Mouse (Mus musculus): Measurements from ENCODE around the gene Cdh23. TPM values are rescaled to one million over a fixed set of nuclear protein-coding genes. Genes with fewer than 3 reads are reported as not detected.

Gene Cdh23
- polyA plus RNA-seq, 1 experiment from 2014 or later: 0.73 TPM

DNA sequence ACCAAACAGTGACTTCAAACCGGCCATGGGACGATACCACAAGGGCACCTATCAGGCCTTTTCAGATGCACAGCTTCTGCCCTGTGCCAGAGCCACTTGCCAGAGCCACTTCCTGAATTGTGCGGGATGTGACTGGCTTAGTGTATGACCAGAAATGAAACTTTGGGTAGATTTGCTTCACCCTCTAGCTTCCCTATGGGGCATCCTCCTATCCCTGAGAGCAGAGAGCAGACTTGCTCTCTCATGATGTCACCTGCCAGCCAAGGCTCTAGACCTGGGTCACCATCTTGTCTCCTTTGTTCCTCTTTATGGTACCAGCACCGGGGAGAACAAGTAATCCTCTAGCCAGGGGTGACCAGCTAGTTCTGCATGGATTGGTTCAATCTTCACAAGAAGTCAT lies 10.0 kb upstream of the Cdh23 start:
- no peaks in the 10 kb centered on the region for H3K36me3 ChIP-seq
- ATAC-seq (ENCODE audit: insufficient number of reproducible peaks, low FRiP score, low TSS enrichment, low read depth): no peak
- H3K4me2 ChIP-seq (replicated peaks): no peak overlapping the region
- WGBS: 78% methylated on average over 4 of the region's 4 CpGs
- no peaks in the 10 kb centered on the region for H3K9me3 ChIP-seq (replicated peaks)
- no peaks in the 10 kb centered on the region for H3K4me1 ChIP-seq
- no peaks in the 10 kb centered on the region for H3K27me3 ChIP-seq
- no peak overlapping the region for H3K9ac ChIP-seq
- no peak overlapping the region for H3K27ac ChIP-seq (replicated peaks)
- H3K4me3 ChIP-seq (replicated peaks): no peak overlapping the region

DNA sequence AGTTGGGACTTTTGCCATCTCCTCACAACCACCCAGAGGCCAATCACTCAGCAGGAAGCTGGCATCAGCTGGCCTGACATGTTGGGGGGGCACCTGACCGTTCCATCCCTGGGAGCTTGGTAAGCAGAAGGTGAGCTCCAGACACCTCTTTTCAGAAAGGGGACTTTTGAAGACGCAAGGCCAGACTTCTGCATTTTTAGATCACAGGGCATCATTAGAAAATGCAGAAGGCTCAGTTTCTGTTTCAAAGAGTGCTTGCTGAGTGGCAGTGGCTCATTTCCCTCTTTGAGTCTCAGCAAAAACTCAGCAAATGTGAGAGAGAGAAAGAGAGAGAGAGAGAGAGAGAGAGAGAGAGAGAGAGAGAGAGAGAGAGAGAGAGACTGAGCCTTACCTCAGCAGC lies 8.8 kb upstream of the Cdh23 start:
- WGBS: 58% methylated on average over 2 of the region's 2 CpGs
- no peak overlapping the region for H3K9ac ChIP-seq
- no peak overlapping the region for H3K27ac ChIP-seq (replicated peaks)
- H3K9me3 ChIP-seq (replicated peaks): no peaks in the 10 kb centered on the region
- no peaks in the 10 kb centered on the region for H3K27me3 ChIP-seq
- ATAC-seq (ENCODE audit: insufficient number of reproducible peaks, low FRiP score, low TSS enrichment, low read depth): no peak
- H3K4me2 ChIP-seq (replicated peaks): no peak overlapping the region
- no peaks in the 10 kb centered on the region for H3K4me1 ChIP-seq
- no peaks in the 10 kb centered on the region for H3K36me3 ChIP-seq
- H3K4me3 ChIP-seq (replicated peaks): no peak overlapping the region

DNA sequence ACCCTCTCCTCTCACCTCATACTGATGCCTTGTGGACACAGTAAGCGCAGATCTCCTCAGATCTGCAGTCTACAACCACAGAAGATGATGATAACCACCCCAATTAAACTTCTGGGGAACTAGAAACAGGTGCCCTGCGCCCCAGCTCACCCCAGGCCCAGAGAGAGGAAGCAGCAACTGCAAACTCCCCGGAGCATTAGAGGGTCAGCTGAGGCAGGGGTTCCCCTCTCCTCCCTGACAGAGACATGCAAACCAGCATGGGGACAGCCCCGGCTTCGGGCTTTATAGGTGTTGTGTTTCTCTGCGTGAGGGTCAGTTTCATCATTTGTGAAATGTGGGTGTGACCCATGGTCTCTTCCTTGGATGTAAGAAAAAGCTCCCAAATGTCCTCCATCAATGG lies 1.5 kb upstream of the Cdh23 start:
- no peak overlapping the region for H3K9ac ChIP-seq
- no peak overlapping the region for H3K4me3 ChIP-seq (replicated peaks)
- no peak overlapping the region for H3K27ac ChIP-seq (replicated peaks)
- H3K36me3 ChIP-seq: no peaks in the 10 kb centered on the region
- 79% methylated on average over 6 of the region's 6 CpGs for WGBS
- H3K9me3 ChIP-seq (replicated peaks): no peaks in the 10 kb centered on the region
- no peak overlapping the region for H3K4me2 ChIP-seq (replicated peaks)
- H3K27me3 ChIP-seq: peaks cover 11% of the 10 kb centered on the region
- H3K4me1 ChIP-seq: peaks cover 4% of the 10 kb centered on the region; the same call in 1 of the 2 replicates
- no peak for ATAC-seq (ENCODE audit: insufficient number of reproducible peaks, low FRiP score, low TSS enrichment, low read depth)

DNA sequence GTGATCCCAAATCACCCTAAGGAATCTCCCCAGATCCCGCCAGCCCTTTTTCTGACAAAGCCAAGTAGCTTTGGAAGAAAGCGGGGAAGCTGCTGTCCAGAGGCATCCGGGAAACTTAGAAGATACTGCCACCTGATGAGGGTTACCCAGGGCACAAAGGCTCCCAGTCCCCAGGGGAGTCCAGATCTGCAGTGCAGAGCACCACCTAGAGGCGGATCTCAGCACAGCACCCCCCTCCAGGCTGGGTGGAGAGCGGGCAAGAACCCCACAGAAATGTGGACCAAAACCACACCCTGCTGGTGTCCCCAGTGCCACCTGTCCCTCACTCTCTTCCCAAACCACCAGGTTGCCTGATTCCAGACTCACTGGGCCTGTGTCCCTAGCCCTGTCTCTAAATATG lies 685 bp upstream of the Cdh23 start:
- Histone ChIP-seq H3K27me3 (peaks cover 11% of the 10 kb centered on the region), H3K9me3 (replicated peaks) (no peaks in the 10 kb centered on the region), H3K4me3 (replicated peaks) (no peak overlapping the region), H3K4me1 (peaks cover 4% of the 10 kb centered on the region; the same call in 1 of the 2 replicates), H3K9ac (no peak overlapping the region), H3K27ac (replicated peaks) (no peak overlapping the region), H3K36me3 (no peaks in the 10 kb centered on the region), H3K4me2 (replicated peaks) (no peak overlapping the region)
- 13% methylated on average over 5 of the region's 5 CpGs for WGBS
- no peak for ATAC-seq (ENCODE audit: insufficient number of reproducible peaks, low FRiP score, low TSS enrichment, low read depth)

DNA sequence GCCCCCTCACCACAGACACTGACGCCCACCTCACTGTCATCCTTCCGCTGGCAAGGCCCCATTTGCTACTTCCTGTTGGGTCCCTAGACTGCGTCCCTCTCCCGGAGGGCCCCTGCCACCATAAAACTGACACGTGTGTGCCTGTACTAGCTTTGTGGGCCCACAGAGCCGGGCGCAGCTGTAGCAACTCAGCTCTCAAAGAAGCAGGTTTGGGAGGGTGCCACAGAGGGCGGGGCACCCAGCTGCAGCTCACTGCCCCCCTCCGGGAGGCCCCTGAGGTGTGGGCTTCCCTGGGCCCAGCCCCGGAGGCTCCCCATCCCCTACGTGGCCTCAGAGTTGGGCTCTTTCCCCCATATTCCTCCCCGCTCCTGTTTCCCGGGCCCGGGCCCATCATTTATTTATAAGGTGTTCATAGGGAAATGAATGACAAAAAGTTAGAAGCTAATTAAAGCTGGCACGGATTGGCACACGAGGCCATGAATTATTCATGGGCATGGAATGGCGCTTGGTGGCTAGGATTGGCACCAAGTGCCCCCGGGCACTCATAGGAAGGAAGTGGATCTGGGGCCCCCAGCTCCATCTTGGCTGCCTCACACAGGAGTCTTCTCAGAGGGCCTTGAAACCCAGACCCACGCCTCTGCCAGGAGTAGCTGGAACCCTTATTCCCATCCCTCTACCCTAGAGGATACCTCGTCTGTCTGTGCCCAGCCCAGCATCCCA lies 4.5 kb downstream of the Cdh23 start:
- Histone ChIP-seq H3K4me2 (replicated peaks) (no peak overlapping the region), H3K36me3 (no peaks in the 10 kb centered on the region), H3K4me3 (replicated peaks) (no peak overlapping the region), H3K27me3 (peaks cover 26% of the 10 kb centered on the region), H3K27ac (replicated peaks) (no peak overlapping the region), H3K9me3 (replicated peaks) (no peaks in the 10 kb centered on the region), H3K9ac (no peak overlapping the region), H3K4me1 (peaks cover 12% of the 10 kb centered on the region)
- ATAC-seq (ENCODE audit: insufficient number of reproducible peaks, low FRiP score, low TSS enrichment, low read depth): no peak
- WGBS: 70% methylated on average over 20 of the region's 20 CpGs

DNA sequence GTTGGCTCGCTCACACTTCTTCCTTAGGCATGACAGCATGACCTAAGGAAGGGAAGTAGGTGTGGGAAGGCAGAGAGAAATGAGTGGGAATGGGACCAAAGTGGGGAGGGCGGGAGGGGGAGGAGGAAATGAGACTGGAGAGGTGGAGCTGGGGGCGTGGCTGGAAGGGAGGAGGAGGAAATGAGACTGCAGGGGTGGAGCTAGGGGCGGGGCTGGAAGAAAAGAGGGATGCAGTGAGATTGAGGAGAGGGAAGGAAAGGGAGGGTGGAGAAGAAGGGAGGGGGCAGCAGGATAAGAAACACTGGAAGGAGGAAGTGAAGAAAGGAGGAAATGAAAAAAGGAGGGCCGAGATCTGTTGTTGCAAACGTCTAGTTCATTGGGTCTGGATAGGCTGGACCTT lies 5.3 kb downstream of the Cdh23 start:
- H3K36me3 ChIP-seq: no peaks in the 10 kb centered on the region
- H3K4me1 ChIP-seq: peaks cover 20% of the 10 kb centered on the region
- H3K9me3 ChIP-seq (replicated peaks): no peaks in the 10 kb centered on the region
- 51% methylated on average over 6 of the region's 6 CpGs for WGBS
- H3K4me2 ChIP-seq (replicated peaks): no peak overlapping the region
- no peak overlapping the region for H3K9ac ChIP-seq
- H3K27me3 ChIP-seq: peaks cover 35% of the 10 kb centered on the region
- H3K4me3 ChIP-seq (replicated peaks): no peak overlapping the region
- H3K27ac ChIP-seq (replicated peaks): no peak overlapping the region
- no peak for ATAC-seq (ENCODE audit: insufficient number of reproducible peaks, low FRiP score, low TSS enrichment, low read depth)

DNA sequence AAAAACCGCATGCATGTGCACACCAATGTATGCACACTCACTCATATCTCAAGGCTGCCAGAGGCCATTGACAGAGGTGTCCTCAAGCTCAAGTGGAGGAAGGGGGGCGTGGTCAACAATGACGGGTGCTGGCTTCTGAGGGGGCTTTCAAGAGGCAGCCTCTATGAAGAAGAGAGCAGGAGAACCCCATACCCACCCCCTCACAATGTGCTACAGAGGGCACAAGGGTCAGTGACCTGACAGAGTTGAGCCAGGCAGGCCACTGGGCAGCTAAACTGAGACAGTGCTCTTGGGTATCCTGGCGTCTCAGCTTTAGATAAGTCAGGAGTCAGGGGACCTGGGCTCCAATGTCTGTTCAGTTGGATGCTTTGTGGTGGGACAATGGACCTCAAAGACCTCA lies 6.9 kb downstream of the Cdh23 start:
- Histone ChIP-seq H3K9me3 (replicated peaks) (no peaks in the 10 kb centered on the region), H3K27me3 (peaks cover 50% of the 10 kb centered on the region), H3K27ac (replicated peaks) (no peak overlapping the region), H3K4me1 (peaks cover 25% of the 10 kb centered on the region), H3K4me2 (replicated peaks) (no peak overlapping the region), H3K36me3 (no peaks in the 10 kb centered on the region), H3K9ac (no peak overlapping the region), H3K4me3 (replicated peaks) (no peak overlapping the region)
- no peak for ATAC-seq (ENCODE audit: insufficient number of reproducible peaks, low FRiP score, low TSS enrichment, low read depth)
- WGBS: 75% methylated on average over 4 of the region's 4 CpGs

DNA sequence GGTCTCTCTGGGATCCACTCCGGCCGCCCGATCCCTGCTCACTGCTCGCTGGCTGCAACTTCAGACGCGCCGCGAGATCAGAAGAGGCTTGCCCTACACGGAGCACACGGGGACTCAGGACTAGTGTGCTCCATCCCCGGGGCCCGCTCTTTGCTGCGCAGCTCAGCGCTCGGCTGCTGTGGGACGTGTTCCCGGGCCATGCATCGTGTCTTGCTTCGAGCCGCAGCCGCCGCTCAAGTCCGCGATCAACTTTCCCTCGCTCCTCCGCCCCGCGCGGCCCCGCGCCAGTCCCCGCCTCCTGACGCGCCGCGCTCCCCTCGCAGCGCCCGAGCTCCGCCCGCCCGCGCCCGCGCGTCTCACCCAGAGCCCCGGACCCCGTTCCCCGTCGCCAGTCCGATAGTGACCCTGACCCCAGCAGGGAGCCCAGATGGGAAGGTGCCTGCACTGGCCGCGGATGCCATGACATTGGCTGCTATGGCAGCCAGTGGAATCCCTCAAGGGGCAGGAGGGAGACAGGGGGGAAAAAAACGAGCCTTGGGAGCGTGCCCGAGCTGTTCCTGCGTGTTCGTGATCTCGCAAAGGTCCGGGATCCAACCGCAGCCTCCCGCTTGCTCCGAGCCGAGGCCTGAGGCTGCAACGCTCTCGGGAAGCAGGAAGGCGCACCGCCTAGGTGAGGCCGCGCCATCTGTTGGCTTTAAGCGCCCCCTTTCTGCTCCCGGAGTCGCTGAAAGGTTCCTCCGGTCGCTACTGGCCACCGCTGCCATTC lies 9.1 kb downstream of the Cdh23 start:
- no peak overlapping the region for H3K27ac ChIP-seq (replicated peaks)
- peaks cover 57% of the 10 kb centered on the region for H3K27me3 ChIP-seq
- ATAC-seq (ENCODE audit: insufficient number of reproducible peaks, low FRiP score, low TSS enrichment, low read depth): peak; percentile 67
- H3K9me3 ChIP-seq (replicated peaks): no peaks in the 10 kb centered on the region
- peak overlapping the region; percentile 58 for H3K4me3 ChIP-seq (replicated peaks)
- H3K4me2 ChIP-seq (replicated peaks): peak overlapping the region; percentile 97
- H3K9ac ChIP-seq: peak overlapping the region; percentile 40; the same call in 1 of the 2 replicates
- H3K4me1 ChIP-seq: peaks cover 22% of the 10 kb centered on the region
- no peaks in the 10 kb centered on the region for H3K36me3 ChIP-seq
- WGBS: under 1% methylated on average over 76 of the region's 76 CpGs

DNA sequence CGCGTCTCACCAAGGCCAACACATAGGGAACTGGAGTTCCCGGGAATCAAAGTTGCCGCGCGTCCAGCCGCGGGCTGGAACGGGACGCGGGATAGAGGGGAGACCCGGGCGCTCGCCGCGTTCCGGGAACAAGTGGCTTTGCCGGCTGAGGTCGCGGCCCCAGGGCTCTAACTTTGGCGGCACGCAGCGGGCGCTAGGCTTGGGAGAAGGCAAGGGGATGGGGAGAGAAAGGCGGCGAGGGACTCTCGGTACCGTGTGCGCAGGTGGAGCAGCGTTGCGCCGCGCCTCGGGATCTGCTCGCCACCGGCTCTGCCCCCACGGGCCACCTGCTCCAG lies 9.7 kb downstream of the Cdh23 start:
- Histone ChIP-seq H3K27ac (replicated peaks) (no peak overlapping the region), H3K36me3 (no peaks in the 10 kb centered on the region), H3K4me3 (replicated peaks) (peak overlapping the region; percentile 58), H3K4me1 (peaks cover 19% of the 10 kb centered on the region), H3K9ac (peak overlapping the region; percentile 21; the same call in 1 of the 2 replicates), H3K27me3 (peaks cover 57% of the 10 kb centered on the region), H3K4me2 (replicated peaks) (peak overlapping the region; percentile 97), H3K9me3 (replicated peaks) (no peaks in the 10 kb centered on the region)
- no peak for ATAC-seq (ENCODE audit: insufficient number of reproducible peaks, low FRiP score, low TSS enrichment, low read depth)
- WGBS: under 1% methylated on average over 37 of the region's 37 CpGs

DNA sequence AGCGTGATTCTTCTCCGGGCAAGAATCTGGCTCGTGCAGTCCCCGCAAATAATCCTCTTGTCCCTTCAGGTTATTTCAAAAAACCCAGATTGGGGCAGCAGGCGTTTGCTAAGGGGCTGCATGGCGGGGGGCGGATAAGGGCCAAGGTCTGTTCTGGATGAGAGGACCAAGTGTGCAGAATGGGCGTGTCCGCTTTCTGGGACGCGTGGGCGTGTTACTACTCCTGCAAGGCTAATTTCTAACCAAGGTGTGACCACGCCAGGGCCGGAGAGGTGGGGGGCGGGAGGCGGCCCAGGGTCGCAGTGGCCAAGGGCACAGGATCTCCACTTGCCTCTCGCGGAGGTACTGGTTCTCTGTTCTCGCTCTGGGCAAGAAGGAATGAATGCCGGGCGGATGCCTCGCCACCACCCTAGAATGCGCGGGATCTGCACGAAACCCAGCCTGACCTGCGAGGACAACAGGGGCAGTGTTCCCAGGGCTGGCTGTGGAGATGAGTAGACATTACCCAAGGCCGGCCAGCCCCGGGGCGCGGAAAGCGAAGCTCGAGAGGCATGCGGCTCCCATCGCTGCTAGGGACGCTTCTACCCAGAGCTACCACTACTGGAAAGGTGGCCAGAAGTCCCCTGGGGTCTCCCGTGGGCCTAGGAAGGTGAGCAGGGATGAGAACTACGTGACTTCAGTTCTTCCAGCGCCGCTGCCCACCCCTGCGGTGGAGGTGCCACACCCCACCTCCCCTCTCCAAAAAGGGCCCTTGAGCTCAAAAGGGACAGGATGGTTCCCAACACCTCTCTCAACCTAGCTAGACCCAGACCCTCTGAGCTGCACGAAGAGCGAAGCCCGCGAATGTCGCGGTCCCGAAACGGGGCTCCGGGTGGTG lies 10.3 kb downstream of the Cdh23 start:
- Histone ChIP-seq H3K4me1 (peaks cover 16% of the 10 kb centered on the region), H3K36me3 (no peaks in the 10 kb centered on the region), H3K9ac (no peak overlapping the region), H3K4me3 (replicated peaks) (peak overlapping the region; percentile 58), H3K27ac (replicated peaks) (no peak overlapping the region), H3K27me3 (peaks cover 57% of the 10 kb centered on the region), H3K4me2 (replicated peaks) (peak overlapping the region; percentile 97), H3K9me3 (replicated peaks) (no peaks in the 10 kb centered on the region)
- WGBS: 6% methylated on average over 50 of the region's 50 CpGs
- no peak for ATAC-seq (ENCODE audit: insufficient number of reproducible peaks, low FRiP score, low TSS enrichment, low read depth)

DNA sequence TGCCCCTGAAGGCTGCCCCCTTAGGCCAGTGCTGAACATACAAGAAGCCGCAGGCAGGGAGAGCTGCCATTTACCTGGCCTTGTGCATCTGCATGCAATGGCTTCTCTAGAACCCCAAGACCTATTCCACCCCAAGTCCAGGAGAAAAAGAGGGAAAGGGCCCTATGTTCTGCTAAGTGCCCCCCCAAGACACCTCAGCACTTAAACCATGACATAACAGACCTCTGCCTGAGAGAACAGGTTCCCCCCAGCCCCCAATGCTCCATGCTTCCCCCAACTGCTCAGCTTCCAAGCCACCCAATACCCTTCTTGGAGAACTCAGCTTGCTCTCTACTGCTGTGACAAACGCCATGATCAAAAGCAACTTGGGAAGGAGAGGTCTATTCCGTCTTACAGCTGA lies 17.4 kb downstream of the Cdh23 start:
- ATAC-seq (ENCODE audit: insufficient number of reproducible peaks, low FRiP score, low TSS enrichment, low read depth): no peak
- Histone ChIP-seq H3K4me1 (no peaks in the 10 kb centered on the region), H3K4me3 (replicated peaks) (no peak overlapping the region), H3K27me3 (peaks cover 2% of the 10 kb centered on the region; the same call in 1 of the 2 replicates), H3K27ac (replicated peaks) (no peak overlapping the region), H3K36me3 (no peaks in the 10 kb centered on the region), H3K9ac (no peak overlapping the region), H3K4me2 (replicated peaks) (no peak overlapping the region), H3K9me3 (replicated peaks) (no peaks in the 10 kb centered on the region)
- 76% methylated on average over 3 of the region's 3 CpGs for WGBS

Data from embryonic facial prominence, embryonic 15.5 days (tissue).